Mouse (Mus musculus) bone marrow, adult 2 months (tissue): ENCODE results near the gene Chst3.

ENCODE experiments used
- CTCF ChIP-seq: fragments of 200-500 bp; IDR thresholded peaks from 2 replicates; pipeline ENCODE4 v1.5.1; 2011; ENCODE audit warnings: low read length, control low read depth; ENCODE audit not compliant: control insufficient read depth, insufficient read depth
- POLR2A ChIP-seq: fragments of 200-500 bp; IDR thresholded peaks from 2 replicates; pipeline ENCODE4 v1.6.1; 2011; ENCODE audit warnings: low read depth, mild to moderate bottlenecking, control low read depth, low read length, borderline replicate concordance; ENCODE audit not compliant: control insufficient read depth

DNA sequence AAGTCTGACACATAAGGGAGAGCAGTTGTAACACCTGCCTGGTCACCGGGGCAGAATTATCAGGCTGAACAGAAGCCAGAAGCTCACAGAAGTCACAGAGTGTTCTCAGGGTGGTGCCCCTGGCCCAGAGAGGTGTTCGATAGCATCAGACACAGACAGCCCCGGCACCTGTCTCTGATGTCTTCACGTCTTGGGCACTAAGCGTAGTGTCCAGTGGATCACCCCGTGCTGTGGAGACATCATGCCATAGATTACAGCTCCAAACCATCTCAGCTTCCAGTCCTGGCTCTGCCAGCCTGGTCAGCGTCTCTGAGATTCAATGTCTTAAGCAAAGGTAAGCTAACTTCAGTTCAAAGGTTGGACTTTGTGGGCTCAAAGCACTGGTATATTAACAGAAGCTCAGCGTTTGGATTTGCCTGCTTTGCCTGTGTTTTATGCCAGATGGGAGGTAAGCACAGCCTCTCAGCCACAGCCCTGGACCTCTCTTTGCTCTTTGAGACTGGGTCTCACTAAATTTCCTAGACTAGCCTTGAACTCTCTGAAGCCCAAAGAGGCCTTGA lies 47.9 kb upstream of the Chst3 start:
- no peak for TF ChIP-seq CTCF
- TF ChIP-seq POLR2A = no peak
